Mouse (Mus musculus) lung, adult 2 months (tissue): ENCODE data around the gene Srp68.

Experiments
- CTCF ChIP-seq: fragments of 200-500 bp; IDR thresholded peaks from 2 replicates; pipeline ENCODE4 v1.5.1; 2011; ENCODE audit warnings: mild to moderate bottlenecking, low read length, control low read depth; ENCODE audit not compliant: insufficient read depth
- POLR2A ChIP-seq: fragments of 200-500 bp; IDR thresholded peaks from 2 replicates; pipeline ENCODE4 v1.6.1; 2011; ENCODE audit warnings: low read depth, mild to moderate bottlenecking, control low read depth, low read length, borderline replicate concordance; ENCODE audit errors: extremely low read depth

GRCm38 (mm10) chr11:116306126-116306982, 32.3 kb upstream of the Srp68 start:
- TF ChIP-seq CTCF (no peak), POLR2A (peak; percentile 54; the same call in 1 of the 2 replicates)
